Mouse (Mus musculus) gastrocnemius, postnatal 4 days (tissue): Measurements from ENCODE around the gene Insl5. TPM values are rescaled to one million over a fixed set of nuclear protein-coding genes. Genes with fewer than 3 reads are reported as not detected.

Experiments
- DNase-seq, 2 experiments: peaks; one replicate each; pipeline ENCODE4 v3.0.0; 2021 to 2022; ENCODE audit warnings: low spot score in 2 of 2, mixed read lengths in 2 of 2
- total RNA-seq, 2 experiments: library from RNA; stranded (reverse); gene quantifications; 2 replicates each; pipeline ENCODE4 v1.2.3; 2021

The Insl5 gene
- total RNA-seq, 2 experiments from 2014 or later = not detected

DNA sequence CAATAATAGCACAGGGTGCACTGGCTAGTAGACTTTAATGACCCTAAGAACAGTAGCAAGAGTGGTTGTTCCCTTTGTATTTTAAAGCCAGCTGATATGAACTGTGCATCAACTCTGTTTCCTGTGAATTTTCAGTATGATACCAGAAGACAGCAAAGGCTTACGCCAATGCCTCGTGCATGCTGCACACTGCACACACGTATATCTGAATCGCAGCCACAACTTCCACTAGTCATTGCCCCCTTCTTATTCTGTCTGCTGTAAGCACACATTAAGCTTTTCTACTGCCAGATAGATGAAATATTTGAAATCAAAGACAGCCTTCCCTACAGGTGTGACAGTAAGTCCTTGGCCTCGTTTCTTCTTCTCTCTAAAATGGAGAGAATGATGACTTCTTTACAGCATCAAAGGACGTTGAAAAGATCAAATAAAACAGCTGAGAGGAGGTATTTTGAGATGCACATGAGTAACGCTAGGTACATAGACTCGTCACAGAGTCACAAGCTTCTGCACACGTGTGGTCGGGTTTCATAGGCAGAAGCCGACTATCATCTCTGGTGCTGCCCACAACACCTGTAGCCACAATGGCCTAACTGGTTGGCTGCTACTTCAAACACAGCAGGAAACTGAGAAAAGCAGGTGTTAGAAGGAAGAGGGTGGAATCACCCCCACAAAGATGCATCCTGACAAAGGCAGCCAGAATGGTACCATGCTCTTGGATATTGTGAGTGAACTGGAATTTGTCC, 35.9 kb downstream of the Insl5 start:
- DNase-seq = no peak

DNA sequence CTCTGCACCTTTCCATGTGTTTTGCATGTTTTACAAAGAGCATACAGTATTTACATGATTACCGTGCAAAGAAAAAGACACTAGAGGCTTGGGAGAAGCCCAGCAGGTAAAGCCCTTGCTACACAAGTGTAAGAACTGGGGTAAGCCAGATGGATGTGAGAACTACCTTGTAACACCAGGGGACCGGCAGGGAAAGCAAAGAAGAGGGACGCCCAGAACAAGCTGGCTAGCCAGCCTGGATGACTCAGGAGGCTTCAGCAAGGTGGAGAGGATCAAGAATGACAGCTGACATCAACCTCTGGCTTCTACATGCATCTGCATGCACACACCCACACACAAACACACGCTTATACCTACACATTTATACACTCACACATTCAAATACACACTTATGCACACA, 36.6 kb downstream of the Insl5 start:
- DNase-seq = no peak

DNA sequence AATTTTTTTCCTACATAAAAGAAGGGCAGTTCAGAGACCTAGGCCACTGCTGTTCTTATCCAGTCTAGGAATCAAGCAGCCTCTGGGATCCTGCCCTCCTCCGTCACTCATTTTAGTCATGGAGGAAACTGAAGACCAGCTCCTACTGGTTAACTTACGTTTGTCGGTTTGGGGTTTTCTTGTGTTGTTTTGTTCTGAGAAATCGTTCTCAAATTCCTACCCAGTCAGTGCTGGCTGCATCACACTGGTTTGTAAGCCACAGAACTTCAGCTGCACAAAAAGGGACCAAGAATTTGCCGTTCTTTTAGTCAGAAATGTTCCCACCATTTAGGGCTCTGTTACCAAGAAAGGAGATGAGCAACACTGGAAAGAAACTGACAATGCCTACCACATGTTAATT, 37.3 kb downstream of the Insl5 start:
- no peak for DNase-seq

DNA sequence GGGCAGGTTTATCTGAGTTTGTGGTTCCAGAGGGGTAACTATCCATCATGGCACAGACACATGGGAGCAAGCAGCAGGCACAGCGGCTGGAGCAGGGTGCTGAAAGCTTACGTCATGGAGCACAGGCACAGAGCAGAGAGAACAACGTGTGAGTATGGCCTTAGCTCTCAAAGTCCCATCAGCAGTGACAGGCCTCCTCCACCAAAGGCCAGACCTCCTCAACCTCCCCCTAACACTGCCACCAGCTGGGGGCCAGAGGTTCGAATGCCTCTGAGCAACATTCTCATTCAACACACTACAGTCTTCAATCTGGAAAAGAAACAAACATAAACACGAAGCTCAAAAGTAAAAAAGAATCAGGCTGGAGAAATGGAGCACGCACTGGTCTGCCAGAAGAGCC, 38.1 kb downstream of the Insl5 start:
- DNase-seq = no peak

DNA sequence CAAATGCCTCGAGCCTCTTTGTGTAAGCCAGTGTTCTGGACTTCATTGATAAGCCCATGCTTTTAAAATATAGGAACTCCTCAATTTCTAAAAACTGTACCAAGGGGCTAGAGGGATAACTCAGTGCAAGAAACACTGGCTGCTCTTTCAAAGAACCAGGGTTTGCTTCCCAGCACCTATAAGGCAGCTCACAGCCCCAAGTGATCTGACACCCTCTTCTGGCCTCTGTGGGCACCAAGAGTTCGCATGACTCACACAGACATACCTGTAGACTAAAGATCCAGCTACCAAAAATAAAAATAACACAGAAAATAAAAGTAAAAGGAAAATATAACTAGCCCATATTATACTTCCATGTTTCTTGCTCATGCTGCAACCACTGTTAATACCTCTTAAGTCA, 38.9 kb downstream of the Insl5 start:
- no peak for DNase-seq

DNA sequence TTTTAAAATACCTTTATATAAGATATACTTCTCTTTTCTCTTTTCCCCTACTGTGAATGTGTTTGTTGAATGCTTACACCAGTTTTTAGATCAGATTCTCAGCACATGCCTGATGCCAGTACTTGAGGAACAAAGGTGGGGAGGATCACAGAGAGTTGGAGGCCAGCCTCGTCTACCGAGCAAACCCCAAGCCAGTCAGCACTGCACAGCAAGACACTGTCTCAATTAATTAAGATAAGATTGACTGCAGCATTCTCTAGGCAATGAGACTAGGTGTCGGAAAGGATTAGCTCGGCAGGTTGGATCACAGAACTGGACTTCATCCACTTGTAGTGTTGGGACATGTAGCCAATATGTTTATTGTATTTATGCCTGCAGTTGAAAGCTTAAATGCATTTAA, 39.3 kb downstream of the Insl5 start:
- no peak for DNase-seq

DNA sequence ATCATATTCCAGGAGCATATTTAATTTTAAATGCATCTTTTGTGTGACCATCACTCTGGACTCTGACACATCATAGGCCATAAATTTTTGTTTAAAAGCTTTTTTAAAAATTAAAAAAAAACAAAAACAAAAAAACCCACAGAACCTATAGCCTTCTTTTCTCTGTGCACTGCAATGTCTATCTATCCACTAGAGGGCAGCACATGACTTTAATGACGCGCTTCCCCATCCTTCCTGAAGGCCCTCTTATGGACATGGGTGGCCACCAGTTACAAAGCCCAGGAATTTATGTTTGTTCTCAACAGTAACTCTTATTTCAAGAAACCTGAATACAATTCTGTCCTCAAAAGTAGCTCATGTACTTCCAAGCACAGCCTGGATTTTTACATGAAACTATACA, 39.7 kb downstream of the Insl5 start:
- DNase-seq = peak in 1 of 2 experiments; percentile 36

DNA sequence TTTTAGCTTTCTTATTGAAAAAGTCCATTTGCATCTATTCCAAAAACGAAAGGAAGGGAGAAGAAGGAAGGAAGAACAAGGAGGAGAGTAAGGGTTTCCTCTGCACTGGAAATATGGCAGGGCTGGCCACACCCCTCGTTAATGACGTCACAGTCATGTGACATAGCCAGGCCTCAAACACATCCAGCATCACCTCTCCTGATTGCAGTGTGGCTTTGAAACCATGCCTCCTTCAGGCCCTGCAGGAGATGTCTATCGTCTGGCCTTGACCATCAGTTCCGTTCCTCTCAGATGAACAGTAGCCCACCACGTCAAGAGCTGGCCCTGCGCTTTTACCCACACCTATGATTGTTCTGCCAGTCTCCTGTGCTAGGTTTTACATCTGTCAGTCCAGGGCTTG, 40.5 kb downstream of the Insl5 start:
- no peak for DNase-seq

DNA sequence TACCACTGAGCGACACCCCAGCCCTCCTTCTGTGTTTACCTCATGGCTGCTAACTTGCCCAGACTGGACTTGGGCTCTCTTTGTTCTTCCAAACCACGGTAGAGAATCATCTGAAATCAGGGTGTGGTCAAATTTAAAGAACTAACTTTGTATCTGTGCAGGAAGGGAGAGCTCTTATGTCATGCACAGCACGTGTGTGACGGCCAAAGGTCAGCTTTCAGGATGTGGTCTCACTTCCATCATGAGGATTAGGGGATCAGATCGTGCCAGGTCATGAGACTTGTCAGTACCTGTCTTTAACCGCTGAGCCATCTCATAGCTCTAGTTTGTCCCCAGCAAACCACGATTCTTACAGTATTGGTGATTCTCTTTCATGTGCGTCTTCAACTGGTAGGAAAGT, 44.9 kb downstream of the Insl5 start:
- no peak for DNase-seq

DNA sequence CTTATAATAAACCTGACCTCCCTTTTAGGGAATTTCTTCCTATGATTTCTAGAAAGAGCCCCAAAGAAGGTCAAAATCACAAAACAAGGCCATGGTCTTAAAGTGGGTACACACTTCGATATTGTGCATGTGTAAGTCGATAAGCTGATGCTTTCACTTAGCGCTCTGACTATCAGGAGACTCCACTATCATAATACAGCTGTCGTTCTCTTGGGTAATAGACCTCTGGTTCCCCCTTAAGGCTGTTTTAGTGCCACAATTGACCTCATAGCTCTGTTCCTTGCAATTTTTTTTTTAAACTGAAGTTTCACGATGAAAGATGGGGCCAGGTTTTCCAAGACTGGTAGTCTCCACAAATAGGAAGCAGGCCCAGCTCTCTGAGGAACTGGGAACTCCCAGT, 47.3 kb downstream of the Insl5 start:
- DNase-seq = no peak

DNA sequence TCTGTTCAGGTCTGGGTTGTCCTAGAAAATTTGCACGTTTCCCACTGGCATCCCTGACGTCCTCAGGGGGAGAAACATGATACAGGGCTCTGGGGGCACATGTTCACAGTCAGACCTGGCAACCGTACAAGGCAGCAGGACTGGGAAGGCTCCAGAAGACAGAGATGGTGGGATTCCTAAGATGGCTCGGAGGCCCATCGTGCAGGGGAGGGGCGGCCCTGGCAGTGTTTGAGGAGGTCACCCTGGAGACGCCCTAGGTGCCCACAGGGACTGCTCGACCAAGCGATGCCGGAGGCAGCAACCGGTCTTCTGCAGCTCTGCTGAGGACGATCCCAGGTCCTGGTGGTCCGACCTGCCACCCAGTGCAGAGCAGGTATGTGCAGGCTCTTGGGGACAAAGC, 48.2 kb downstream of the Insl5 start, which contains the start of gene Tctex1d1:
Gene Tctex1d1, plus strand, starts transcription at position 167 of the 400 bp plus-strand sequence.
- peak in 1 of 2 experiments; percentile 18 for DNase-seq

DNA sequence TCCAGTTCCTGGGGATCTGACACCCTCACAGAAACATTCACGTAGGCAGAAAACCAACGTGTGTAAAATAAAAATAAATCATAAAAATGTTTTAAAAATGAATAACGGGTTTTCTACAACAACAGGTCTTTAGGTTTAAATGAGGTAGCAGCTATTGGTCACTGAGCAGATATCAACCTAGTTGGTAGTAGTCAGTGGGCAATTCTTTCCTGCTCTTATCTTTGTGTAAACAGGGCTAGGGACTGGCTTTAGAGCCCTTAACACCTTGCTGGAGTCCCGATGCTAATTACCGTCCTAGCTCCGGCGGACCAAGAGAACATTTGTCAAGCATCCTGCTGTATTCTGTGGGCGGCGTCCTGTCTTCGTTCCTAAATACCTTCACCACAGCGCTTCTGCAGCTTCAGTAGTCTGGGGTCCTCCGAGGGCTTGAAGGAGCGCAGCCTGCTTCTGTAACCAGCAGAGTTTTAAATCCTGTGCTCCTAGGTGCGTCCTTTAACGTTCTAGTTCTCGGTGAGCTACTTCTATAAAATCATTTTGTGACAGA, 48.8 kb downstream of the Insl5 start:
- DNase-seq = no peak

DNA sequence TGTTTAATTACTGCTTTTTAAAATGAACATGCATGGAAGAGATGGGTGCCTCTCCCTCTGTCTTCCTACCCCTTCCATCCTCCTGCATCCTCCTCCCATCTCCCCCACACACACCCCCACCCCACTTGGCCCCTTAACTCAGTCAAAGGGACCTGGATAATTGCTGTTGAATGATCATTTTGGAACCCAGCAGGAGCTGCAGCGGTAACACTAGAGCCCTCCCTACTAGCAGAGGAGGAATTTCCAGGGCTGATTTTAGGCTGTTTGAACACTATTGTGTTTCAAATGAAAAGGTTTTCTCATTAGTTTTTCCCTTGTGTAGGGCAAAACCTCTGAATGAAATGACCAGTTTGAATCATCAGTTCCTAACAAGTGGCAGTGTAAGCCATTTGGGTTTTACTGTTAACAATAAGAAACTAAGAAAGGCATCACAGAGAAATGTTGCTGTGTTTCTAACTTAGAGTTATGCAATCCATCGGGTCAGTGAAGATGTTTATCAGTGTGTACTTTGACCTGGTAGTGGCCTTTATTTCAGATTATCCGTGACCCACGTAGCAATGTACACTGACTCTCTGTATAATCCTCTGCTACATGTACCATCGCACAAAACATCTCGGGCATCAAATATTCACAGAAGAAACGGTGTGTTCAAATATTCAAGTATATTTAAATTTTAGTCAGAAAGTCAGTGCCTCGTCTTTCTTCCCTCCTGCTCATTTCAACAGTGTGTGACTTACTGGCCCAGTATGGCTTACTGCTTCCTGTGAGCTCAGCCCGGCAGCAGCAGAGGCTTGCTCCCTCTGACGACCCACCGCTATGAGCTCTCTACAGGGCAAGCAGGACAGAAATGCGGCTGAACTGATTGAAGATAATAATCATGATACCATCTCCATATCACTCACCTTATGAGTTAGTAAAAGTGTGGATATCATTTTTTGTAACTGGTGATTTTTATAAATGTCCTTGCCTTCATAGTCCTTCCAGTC, 50.1 kb downstream of the Insl5 start:
- DNase-seq = no peak

DNA sequence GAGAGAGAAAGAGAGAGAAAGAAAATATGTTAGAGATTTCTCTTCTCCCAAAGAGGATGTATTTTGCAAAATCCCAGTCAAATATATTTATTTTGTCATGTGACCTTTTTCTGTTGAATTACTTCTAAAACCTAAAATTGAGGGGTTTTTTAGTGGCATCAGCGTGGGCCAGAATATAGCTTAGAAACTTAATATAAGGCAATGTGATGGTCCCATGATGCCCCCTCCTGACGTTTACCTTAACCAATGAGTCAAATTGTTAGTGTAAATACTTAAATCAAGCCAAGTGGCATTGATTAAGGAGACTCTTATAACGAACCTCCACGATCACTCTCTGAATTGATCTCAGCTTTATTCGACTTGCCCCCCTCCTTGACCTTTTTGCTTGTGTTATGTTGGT, 52.5 kb downstream of the Insl5 start:
- no peak for DNase-seq

DNA sequence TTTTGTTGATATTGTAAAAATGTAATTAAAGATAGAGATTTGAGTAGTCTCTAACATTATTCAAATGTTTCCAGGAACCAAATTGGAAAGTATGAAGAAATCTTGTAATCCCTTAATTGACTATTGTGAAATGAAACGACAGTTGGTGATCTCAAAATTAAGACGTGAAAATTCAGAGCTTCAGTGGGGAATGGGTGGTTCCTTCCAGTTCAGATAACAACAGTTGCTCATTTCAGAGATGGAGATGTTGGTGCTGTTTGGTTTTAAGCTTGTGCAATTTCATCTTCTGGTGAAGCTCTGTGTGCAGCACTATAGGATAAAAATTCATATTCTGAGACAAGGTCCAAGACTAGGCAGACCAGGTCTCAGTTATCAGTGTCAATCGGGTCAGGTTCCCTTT, 54.6 kb downstream of the Insl5 start:
- no peak for DNase-seq

DNA sequence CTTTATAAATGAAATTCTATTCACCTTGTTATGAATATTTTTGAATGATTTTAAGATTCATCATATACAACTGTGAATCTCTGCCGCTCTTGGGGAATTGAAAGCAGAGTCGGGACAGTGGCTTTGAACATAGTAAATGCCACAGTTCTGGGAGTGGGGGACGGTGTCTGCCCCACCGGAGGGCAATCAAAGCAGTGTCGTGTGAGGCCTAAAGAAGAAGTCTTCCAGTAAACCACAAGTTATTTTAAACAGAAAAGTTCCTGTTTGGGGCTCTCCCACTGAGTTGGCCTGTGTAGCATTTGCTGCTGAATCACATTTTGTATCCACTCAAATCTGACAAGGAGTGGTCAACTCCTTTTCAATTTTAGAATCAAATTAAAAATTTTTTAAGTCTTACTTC, 55.5 kb downstream of the Insl5 start:
- no peak for DNase-seq

DNA sequence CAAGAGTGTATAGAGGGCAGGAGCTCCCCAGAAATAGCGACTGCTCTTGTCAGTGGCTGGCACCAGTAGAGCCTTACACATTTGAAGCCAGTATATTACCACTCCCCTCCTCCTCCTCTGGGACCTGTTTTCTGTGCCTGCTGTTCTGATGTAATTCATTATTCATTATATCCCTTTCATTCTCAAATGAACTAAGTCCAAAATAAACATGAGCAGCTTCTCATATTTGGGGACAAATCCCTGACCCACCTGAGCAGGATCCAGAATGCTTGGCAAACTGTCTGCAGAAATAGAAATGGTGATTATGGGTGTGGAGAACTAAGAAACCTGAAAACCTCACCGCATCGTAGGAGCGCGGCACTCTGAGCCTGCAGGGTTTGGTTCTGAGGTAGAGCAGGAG, 57.0 kb downstream of the Insl5 start:
- DNase-seq = no peak

Other genes starting within 250 kb of the Insl5 start
- under 1 TPM in 1 of 2 experiments, not detected in 1; 0.39 TPM for gene Tctex1d1, start 48.2 kb downstream of the Insl5 start, total RNA-seq
- gene Mier1, start 87.5 kb upstream of the Insl5 start, total RNA-seq = 10 to 100 TPM; 40.9 to 55.6 TPM
- gene Wdr78, start 87.7 kb upstream of the Insl5 start, total RNA-seq = 1 to 10 TPM; 2.2 to 2.7 TPM
- 1 to 10 TPM; 7.8 to 8.9 TPM for gene Slc35d1, start 188.3 kb upstream of the Insl5 start, total RNA-seq